Mouse (Mus musculus): ENCODE results near the gene Sarm1. TPM values are rescaled to one million over a fixed set of nuclear protein-coding genes. Genes with fewer than 3 reads are reported as not detected.

Gene Sarm1
- polyA plus RNA-seq, 1 experiment from 2014 or later: 2.5 TPM

GRCm38 (mm10) chr11:78434052-78434451 is 63.5 kb downstream of the Sarm1 start:
- Histone ChIP-seq H3K4me1 (peaks cover 9% of the 10 kb centered on the region; the same call in 1 of the 2 replicates), H3K4me3 (replicated peaks) (no peak overlapping the region), H3K27me3 (no peaks in the 10 kb centered on the region), H3K9me3 (replicated peaks) (no peaks in the 10 kb centered on the region), H3K36me3 (no peaks in the 10 kb centered on the region), H3K27ac (replicated peaks) (no peak overlapping the region), H3K9ac (no peak overlapping the region), H3K4me2 (replicated peaks) (no peak overlapping the region)
- ATAC-seq (ENCODE audit: insufficient number of reproducible peaks, low FRiP score, low TSS enrichment, low read depth): no peak
- 65% methylated on average over 4 of the region's 4 CpGs for WGBS

- no peak overlapping the region for H3K4me2 ChIP-seq (replicated peaks)
- no peaks in the 10 kb centered on the region for H3K27me3 ChIP-seq
- 78% methylated on average over 10 of the region's 10 CpGs for WGBS
- H3K27ac ChIP-seq (replicated peaks): no peak overlapping the region
- ATAC-seq (ENCODE audit: insufficient number of reproducible peaks, low FRiP score, low TSS enrichment, low read depth): no peak
- no peaks in the 10 kb centered on the region for H3K9me3 ChIP-seq (replicated peaks)
- no peak overlapping the region for H3K4me3 ChIP-seq (replicated peaks)
- no peak overlapping the region for H3K9ac ChIP-seq
- H3K36me3 ChIP-seq: no peaks in the 10 kb centered on the region
- H3K4me1 ChIP-seq: peaks cover 7% of the 10 kb centered on the region; the same call in 1 of the 2 replicates
Observed at GRCm38 (mm10) chr11:78431176-78431575, 66.4 kb downstream of the Sarm1 start.

DNA sequence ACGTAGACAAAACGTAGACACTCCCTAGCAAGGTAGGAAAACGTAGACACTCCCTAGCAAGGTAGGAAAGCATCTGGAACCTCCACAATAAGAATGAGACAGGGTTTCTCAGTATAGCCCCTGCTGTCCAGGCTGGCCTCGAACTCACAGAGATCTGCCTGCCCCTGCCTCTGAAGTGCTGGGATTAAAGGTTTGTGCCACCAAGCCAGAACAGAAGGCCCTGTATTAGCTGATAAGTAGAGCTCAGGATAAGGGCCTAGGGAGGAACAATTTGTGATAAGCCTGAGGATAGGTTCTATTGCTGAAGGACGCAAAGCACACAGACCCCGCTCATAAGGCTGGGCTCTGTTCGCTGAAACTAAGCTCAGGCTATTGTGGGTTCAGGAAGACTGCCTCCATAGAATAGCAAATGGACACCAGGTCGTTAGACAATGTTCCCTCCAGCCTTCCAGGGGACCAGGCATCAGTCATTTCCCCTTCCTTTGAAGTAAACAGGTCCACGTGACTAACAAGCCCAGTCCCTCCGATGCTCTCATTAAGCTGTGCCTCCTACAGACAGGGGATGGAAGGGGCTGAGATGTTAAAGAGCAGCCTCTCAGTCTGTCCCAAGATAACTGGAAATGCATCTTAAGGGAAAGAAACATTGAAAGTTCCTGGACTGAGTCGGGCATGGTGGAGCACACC is 67.2 kb downstream of the Sarm1 start:
- H3K36me3 ChIP-seq: no peaks in the 10 kb centered on the region
- 54% methylated on average over 11 of the region's 11 CpGs for WGBS
- no peaks in the 10 kb centered on the region for H3K9me3 ChIP-seq (replicated peaks)
- no peak for ATAC-seq (ENCODE audit: insufficient number of reproducible peaks, low FRiP score, low TSS enrichment, low read depth)
- no peak overlapping the region for H3K27ac ChIP-seq (replicated peaks)
- no peak overlapping the region for H3K4me3 ChIP-seq (replicated peaks)
- no peaks in the 10 kb centered on the region for H3K4me1 ChIP-seq
- H3K27me3 ChIP-seq: no peaks in the 10 kb centered on the region
- no peak overlapping the region for H3K4me2 ChIP-seq (replicated peaks)
- no peak overlapping the region for H3K9ac ChIP-seq

GRCm38 (mm10) chr11:78428309-78428708 is 69.2 kb downstream of the Sarm1 start:
- H3K4me3 ChIP-seq (replicated peaks): no peak overlapping the region
- H3K27ac ChIP-seq (replicated peaks): no peak overlapping the region
- H3K27me3 ChIP-seq: no peaks in the 10 kb centered on the region
- H3K36me3 ChIP-seq: no peaks in the 10 kb centered on the region
- 74% methylated on average over 5 of the region's 5 CpGs for WGBS
- no peak overlapping the region for H3K4me2 ChIP-seq (replicated peaks)
- no peaks in the 10 kb centered on the region for H3K9me3 ChIP-seq (replicated peaks)
- no peak overlapping the region for H3K9ac ChIP-seq
- ATAC-seq (ENCODE audit: insufficient number of reproducible peaks, low FRiP score, low TSS enrichment, low read depth): no peak
- H3K4me1 ChIP-seq: no peaks in the 10 kb centered on the region

- Histone ChIP-seq H3K9ac (no peak overlapping the region), H3K27ac (replicated peaks) (no peak overlapping the region), H3K4me3 (replicated peaks) (no peak overlapping the region), H3K4me2 (replicated peaks) (no peak overlapping the region), H3K4me1 (no peaks in the 10 kb centered on the region), H3K36me3 (no peaks in the 10 kb centered on the region), H3K27me3 (no peaks in the 10 kb centered on the region), H3K9me3 (replicated peaks) (no peaks in the 10 kb centered on the region)
- ATAC-seq (ENCODE audit: insufficient number of reproducible peaks, low FRiP score, low TSS enrichment, low read depth): no peak
- WGBS: 96% methylated on average over 6 of the region's 6 CpGs
Observed at GRCm38 (mm10) chr11:78427655-78428054, 69.9 kb downstream of the Sarm1 start.

DNA sequence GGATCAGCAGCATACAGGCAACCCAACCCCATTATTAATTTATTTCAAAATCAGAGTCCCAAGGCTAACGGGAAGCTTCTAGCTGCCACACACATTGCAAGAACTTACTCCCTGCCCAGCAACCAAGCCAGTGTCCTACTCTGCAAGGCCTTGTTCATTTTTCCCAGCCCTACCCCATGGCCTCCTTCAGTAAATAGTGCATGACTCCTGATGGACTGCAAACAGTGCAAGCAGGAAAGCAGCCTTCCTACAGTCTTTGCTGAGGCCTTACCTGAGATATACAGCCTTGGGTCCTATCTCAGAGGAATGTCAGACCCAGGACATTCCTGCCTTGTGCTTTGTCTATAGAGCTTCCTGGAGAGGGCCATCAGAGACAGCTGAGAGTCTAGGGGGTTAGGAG is 72.0 kb downstream of the Sarm1 start:
- Histone ChIP-seq H3K4me1 (no peaks in the 10 kb centered on the region), H3K9ac (no peak overlapping the region)
- 80% methylated on average over 1 of the region's 1 CpGs for WGBS

DNA sequence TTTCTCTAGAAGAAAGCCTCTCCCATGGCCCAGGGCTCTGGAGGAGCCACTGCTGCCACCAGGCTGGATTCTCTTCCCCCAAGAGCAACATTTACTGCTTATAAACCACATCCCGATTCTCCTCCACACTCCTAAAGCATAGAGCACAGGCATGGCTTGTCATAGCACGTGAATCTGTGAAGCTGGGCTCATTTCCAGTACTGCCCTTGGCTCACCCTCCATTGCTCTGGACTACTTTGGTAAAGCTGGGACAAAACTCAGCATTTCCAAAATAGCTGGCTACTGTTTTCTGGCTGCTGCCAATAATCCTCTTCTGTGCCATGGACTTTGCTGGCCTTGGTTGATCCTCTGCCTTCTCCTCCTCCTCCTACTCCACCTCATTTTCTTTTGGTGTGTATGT is 73.2 kb downstream of the Sarm1 start:
- ATAC-seq (ENCODE audit: insufficient number of reproducible peaks, low FRiP score, low TSS enrichment, low read depth): no peak
- H3K9ac ChIP-seq: no peak overlapping the region
- no peak overlapping the region for H3K4me2 ChIP-seq (replicated peaks)
- WGBS: 48% methylated on average over 2 of the region's 2 CpGs
- no peak overlapping the region for H3K4me3 ChIP-seq (replicated peaks)
- no peaks in the 10 kb centered on the region for H3K4me1 ChIP-seq
- H3K27me3 ChIP-seq: no peaks in the 10 kb centered on the region; the same call in 1 of the 2 replicates
- H3K36me3 ChIP-seq: no peaks in the 10 kb centered on the region
- no peak overlapping the region for H3K27ac ChIP-seq (replicated peaks)
- no peaks in the 10 kb centered on the region for H3K9me3 ChIP-seq (replicated peaks)

More for the DNA sequence above, 72.0 kb downstream of the Sarm1 start:
- no peaks in the 10 kb centered on the region for H3K9me3 ChIP-seq (replicated peaks)
- no peaks in the 10 kb centered on the region; the same call in 1 of the 2 replicates for H3K27me3 ChIP-seq
- no peak overlapping the region for H3K27ac ChIP-seq (replicated peaks)
- no peaks in the 10 kb centered on the region for H3K36me3 ChIP-seq
- no peak overlapping the region for H3K4me2 ChIP-seq (replicated peaks)
- no peak overlapping the region for H3K4me3 ChIP-seq (replicated peaks)
- no peak for ATAC-seq (ENCODE audit: insufficient number of reproducible peaks, low FRiP score, low TSS enrichment, low read depth)

Other genes with a start within 250 kb of the Sarm1 start
- gene 2610507B11Rik, start 236.0 kb downstream of the Sarm1 start, polyA plus RNA-seq (2015; fragmentation: Nextera tagmentation; extraction: Ambion mirVana): 63.8 and 74.0 TPM in 2 replicates
- 0.29 TPM in 2 replicates for gene BC030499, start 206.9 kb downstream of the Sarm1 start, polyA plus RNA-seq (2015; fragmentation: Nextera tagmentation; extraction: Ambion mirVana)
- 29.2 and 30.3 TPM in 2 replicates for gene Spag5, start 196.2 kb downstream of the Sarm1 start, polyA plus RNA-seq (2015; fragmentation: Nextera tagmentation; extraction: Ambion mirVana)
- gene Aldoc, start 174.8 kb downstream of the Sarm1 start, polyA plus RNA-seq (2015; fragmentation: Nextera tagmentation; extraction: Ambion mirVana): 30.1 and 36.8 TPM in 2 replicates
- gene Pigs, start 169.3 kb downstream of the Sarm1 start, polyA plus RNA-seq (2015; fragmentation: Nextera tagmentation; extraction: Ambion mirVana): 78.0 and 84.9 TPM in 2 replicates
- gene Unc119, start 154.3 kb downstream of the Sarm1 start, polyA plus RNA-seq (2015; fragmentation: Nextera tagmentation; extraction: Ambion mirVana): 46.9 and 54.2 TPM in 2 replicates
- gene Foxn1, start 111.2 kb downstream of the Sarm1 start, polyA plus RNA-seq (2015; fragmentation: Nextera tagmentation; extraction: Ambion mirVana): 4.2 and 4.6 TPM in 2 replicates
- 0.07 and 0.11 TPM in 2 replicates for gene Slc13a2, start 75.5 kb downstream of the Sarm1 start, polyA plus RNA-seq (2015; fragmentation: Nextera tagmentation; extraction: Ambion mirVana)
- gene Slc46a1, start 32.1 kb downstream of the Sarm1 start, polyA plus RNA-seq (2015; fragmentation: Nextera tagmentation; extraction: Ambion mirVana): 15.5 and 19.0 TPM in 2 replicates
- 2.0 and 4.4 TPM in 2 replicates for gene Vtn, start 1.3 kb upstream of the Sarm1 start, polyA plus RNA-seq (2015; fragmentation: Nextera tagmentation; extraction: Ambion mirVana)
- 0.17 TPM in 1 of 2 replicates, not detected in the other for gene Sebox, start 5.7 kb upstream of the Sarm1 start, polyA plus RNA-seq (2015; fragmentation: Nextera tagmentation; extraction: Ambion mirVana)
- 41.5 and 45.1 TPM in 2 replicates for gene Tmem199, start 14.4 kb upstream of the Sarm1 start, polyA plus RNA-seq (2015; fragmentation: Nextera tagmentation; extraction: Ambion mirVana)
- gene Poldip2, start 14.4 kb upstream of the Sarm1 start, polyA plus RNA-seq (2015; fragmentation: Nextera tagmentation; extraction: Ambion mirVana): 167 and 170 TPM in 2 replicates
- gene Tnfaip1, start 38.6 kb upstream of the Sarm1 start, polyA plus RNA-seq (2015; fragmentation: Nextera tagmentation; extraction: Ambion mirVana): 79.6 and 80.7 TPM in 2 replicates
- 187 TPM in 2 replicates for gene Ift20, start 38.6 kb upstream of the Sarm1 start, polyA plus RNA-seq (2015; fragmentation: Nextera tagmentation; extraction: Ambion mirVana)
- gene Tmem97, start 53.0 kb upstream of the Sarm1 start, polyA plus RNA-seq (2015; fragmentation: Nextera tagmentation; extraction: Ambion mirVana): 73.4 and 73.5 TPM in 2 replicates
- gene Nlk, start 199.6 kb upstream of the Sarm1 start, polyA plus RNA-seq (2015; fragmentation: Nextera tagmentation; extraction: Ambion mirVana): 10.8 and 12.3 TPM in 2 replicates